Mouse (Mus musculus): ENCODE results near the gene D13Ertd608e. TPM values are rescaled to one million over a fixed set of nuclear protein-coding genes. Genes with fewer than 3 reads are reported as not detected.

D13Ertd608e gene
- total RNA-seq, 2 experiments from 2014 or later: not detected

Other genes with a start within 250 kb of the D13Ertd608e start
- 1 to 10 TPM; 1.0 to 1.2 TPM for gene Ccl28, start 212.2 kb upstream of the D13Ertd608e start, total RNA-seq (2021)
- gene Hmgcs1, start 145.6 kb upstream of the D13Ertd608e start, total RNA-seq (2021): 100 to 1,000 TPM; 271 to 300 TPM
- gene Nim1k, start 80.1 kb upstream of the D13Ertd608e start, total RNA-seq (2021): 10 to 100 TPM; 13.8 to 14.0 TPM
- 10 to 100 TPM; 45.5 to 45.6 TPM for gene Zfp131, start 45.1 kb upstream of the D13Ertd608e start, total RNA-seq (2021)
- not detected for gene AF067063, start 5.8 kb upstream of the D13Ertd608e start, total RNA-seq (2021)
- gene Tcstv1, start 58.8 kb downstream of the D13Ertd608e start, total RNA-seq (2021): not detected
- not detected for gene Gm21761, start 93.3 kb downstream of the D13Ertd608e start, total RNA-seq (2021)
- gene B020031M17Rik, start 114.8 kb downstream of the D13Ertd608e start, total RNA-seq (2021): not detected
- gene Gm36079, start 191.0 kb downstream of the D13Ertd608e start, total RNA-seq (2021): not detected
- under 1 TPM; 0.19 to 0.33 TPM for gene Gm21188, start 216.2 kb downstream of the D13Ertd608e start, total RNA-seq (2021)